Mouse (Mus musculus) monocyte, adult 59 days (primary cell): ENCODE results near the gene Mettl21a. TPM values are rescaled to one million over a fixed set of nuclear protein-coding genes. Genes with fewer than 3 reads are reported as not detected.

ENCODE experiments used
- total RNA-seq, 2 experiments: library from RNA; stranded (reverse); gene quantifications; one replicate each; pipeline ENCODE4 v1.2.4; 2023

The Mettl21a gene
- total RNA-seq: 10 to 100 TPM in 1 of 2 experiments, 1 to 10 TPM in 1; 6.7 to 10.6 TPM

GRCm38 (mm10) chr1:64616881-64617714 is at the start of gene Mettl21a:
TSS of gene Mettl21a (minus strand) at chr1:64617242.

Other genes with a start within 250 kb of the Mettl21a start
- 100 to 1,000 TPM; 103 to 104 TPM for gene Creb1, start 84.6 kb downstream of the Mettl21a start, total RNA-seq
- gene Ccnyl1, start 73.2 kb upstream of the Mettl21a start, total RNA-seq: 1 to 10 TPM; 5.6 to 6.3 TPM
- gene Fzd5, start 120.5 kb upstream of the Mettl21a start, total RNA-seq: 1 to 10 TPM; 3.9 to 4.9 TPM